Mouse (Mus musculus) kidney, postnatal 4 days (tissue): ENCODE results near the gene Lpar1.

Experiments
- DNase-seq, 2 experiments: peaks; one replicate each; pipeline ENCODE4 v3.0.0; 2021; ENCODE audit warnings: mixed read lengths in 2 of 2

The Lpar1 gene

DNA sequence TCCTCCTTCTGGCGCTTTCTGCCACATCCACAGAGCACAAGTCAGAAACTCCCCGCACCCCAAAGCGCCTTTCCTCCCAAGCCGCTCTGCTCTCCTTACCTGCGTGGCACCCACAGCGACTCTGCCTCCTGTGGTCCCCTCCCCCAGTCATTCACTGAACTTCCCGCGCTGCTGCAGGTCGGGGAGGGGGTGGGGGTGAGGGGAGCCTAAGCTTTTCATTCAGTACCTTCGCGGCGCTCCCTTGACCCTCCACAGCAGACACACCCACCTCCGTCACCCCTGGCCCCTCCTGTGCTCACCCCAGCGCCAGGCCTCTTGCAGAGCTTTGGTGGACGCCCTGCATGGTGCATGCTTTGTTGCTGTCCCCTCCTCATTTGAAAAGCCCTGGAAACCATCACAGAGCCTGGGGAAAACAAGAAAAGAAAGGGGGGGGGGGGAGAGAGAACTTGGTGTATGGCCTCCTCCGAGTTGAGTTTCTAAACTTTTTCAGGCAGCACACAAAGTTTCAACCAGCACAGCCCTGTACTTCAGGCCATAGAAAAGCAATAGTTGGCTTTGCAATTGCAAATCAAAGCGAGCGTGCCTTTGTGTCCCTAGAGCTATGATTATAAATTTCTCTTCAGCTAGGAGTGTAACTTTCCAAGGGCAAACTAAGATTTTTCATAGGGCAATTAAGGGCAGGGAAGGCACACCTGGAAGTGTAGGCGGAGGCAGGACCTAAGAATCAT is at the start of gene Lpar1:
TSS of gene Lpar1 (minus strand) at position 268 of the 728 bp plus-strand sequence.
- peak; percentile 51 to 66 for DNase-seq

DNA sequence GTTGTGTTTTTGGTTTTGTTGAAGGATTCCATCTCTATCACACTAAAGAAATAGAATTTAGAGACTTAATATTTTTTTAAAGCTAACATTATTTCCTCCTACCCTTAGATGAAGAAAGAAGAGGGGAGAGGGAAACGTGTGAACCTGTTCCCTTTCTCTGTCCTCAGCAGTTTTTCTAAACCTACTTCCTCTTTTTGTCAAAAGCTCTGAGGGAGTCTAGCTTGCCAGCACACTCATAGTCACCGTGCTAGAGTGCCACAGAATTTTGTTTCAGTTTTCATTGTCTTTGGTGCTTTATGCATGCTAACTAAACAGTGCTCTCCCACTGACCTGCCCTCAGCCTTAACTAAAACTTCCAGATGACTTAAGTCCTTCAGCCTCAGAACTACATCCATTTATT is 32.2 kb upstream of the Lpar1 start:
- DNase-seq: no peak

DNA sequence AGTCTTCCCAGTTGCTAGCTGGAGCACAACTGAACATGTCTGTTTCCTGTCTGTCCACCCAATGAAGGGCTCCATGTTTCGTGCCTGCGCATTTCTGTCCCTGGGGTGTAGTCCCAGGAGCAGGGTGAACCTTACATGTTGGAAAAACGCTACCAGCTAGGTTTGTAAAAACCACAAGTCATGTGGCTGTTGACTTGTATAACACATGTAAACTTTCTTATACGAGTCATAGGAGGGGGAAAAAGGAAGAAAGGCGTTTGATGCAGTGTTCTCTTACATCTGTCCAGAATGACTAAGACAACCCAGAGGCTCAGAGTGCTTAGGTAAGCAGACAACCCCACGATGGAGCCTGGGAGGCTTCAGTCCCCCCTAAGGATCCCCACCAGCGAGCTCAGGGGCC is 27.5 kb upstream of the Lpar1 start:
- DNase-seq: no peak

DNA sequence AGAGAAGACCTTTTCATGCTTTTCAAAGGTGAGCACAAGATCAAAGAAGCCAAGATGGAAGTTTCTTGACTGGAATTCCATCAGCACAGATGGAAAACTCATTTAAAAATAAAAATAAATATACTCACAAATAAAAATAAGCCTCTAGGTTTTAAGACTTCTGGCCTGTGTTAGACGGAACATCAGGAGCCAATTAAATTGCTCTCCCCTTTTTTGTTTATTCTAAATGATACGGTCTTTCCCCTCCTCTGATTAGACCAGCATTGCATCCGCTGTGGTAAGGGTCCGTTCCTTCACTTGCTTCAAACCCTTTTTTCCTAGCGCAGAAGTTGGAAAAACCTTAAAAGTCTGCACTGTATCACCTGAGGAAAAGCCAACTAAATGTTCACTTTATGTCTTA is 26.8 kb upstream of the Lpar1 start:
- no peak for DNase-seq

DNA sequence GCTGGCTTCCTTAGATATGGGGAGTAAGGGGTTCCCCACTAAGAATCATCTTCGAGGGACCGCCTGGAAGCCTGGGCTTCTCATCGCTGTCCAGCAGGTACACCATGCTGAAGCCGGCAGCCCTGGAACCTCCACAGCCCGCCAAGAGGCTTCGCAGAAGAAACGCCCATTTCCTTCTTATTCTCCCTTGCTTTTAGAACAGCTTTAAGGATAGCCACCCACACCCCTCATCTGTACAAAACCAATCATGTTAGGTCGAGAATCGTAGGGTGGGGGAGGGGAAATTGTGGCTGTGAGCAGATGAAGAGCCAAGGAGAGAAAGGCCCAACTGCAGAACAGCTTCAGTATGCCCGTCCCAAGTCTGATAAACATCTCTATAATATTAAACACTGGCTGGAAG is 26.4 kb upstream of the Lpar1 start:
- DNase-seq: no peak

DNA sequence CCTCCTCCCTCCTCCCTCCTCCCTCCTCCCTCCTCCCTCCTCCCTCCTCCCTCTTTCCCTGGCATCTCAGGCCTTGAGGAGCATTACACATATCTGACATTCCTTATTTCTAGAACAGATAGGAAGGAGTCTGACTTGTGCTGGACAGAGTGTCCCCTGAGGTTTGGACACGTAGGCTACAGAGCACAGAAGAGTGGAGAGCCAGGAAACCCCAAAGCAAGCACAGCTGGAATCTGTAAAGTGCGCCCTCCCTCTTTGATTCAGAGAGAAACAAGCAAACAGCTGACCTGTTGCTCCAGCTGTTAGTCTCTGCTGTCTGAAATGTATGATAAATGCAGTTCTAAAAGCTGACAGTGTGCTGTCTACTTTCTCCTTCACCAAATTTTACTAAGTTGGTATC is 24.8 kb upstream of the Lpar1 start:
- DNase-seq: peak; percentile 49 to 57

DNA sequence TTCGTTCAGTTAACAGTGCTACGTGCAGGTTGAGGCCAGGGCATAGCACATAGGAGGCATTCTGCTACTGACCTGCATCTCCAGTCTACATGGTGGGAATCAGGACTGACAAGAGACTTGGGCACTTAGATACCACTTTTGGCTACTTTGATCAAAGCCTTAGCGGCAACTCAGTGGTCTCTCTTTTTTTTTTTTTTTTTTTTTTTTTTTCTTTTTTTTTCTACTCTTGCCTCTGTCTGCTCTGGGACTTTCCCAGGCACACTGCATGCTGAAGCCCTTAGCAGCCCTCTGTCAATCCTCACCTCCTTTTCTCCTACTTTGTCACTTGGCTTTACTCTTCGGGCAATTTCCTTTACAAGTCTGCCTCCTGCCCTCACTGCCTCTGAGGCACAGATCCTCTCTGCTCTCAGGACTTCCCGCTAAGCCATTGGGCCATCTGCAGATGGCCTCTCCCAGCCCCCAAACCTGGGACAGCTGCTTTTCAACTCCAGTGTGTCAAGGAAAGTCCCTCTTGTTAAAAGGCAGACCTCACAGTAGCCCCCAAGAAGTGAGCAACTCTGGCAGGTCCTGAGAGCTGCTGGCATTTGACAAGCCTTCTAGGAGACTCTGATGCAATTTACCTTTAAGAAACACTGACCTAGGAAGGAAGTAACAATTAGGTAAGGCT is 23.8 kb upstream of the Lpar1 start:
- DNase-seq: no peak

DNA sequence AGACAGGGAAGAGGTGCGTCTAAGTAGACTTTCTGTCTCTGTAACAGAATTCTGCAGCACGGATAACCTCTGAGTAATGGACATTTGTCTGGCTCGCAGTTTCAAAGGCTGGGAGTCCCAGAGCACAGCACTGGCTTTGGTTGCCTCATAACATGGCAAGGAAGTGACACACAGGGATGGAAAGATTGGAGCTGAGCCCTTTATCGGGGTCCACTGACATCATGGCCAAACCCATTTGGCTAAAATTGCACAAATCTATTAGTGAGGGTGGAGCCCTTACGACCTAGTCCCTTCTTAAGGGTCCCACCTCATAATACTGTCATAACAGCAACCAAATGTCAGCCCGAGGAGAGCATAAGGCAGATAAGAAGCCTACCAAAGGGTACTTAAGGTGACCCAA is 22.1 kb upstream of the Lpar1 start:
- DNase-seq: no peak

DNA sequence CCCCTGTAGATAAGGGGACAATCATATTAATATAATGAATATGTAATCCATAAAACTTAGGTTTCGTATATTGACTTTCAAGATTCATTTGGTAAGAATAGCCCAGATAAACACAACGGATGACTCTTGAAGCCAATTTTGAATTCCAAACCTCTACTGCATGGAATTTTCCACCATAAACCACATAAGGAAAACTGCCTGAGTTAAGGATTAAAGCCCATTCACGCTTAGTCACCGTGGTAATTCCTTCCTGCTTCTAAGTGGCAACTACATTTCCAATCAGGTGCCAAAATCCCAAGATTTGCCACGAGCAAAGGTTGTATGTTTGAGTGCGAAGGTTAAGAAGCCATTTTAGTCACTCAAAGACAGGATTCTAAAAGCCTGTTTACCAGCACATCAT is 20.3 kb upstream of the Lpar1 start:
- no peak for DNase-seq

DNA sequence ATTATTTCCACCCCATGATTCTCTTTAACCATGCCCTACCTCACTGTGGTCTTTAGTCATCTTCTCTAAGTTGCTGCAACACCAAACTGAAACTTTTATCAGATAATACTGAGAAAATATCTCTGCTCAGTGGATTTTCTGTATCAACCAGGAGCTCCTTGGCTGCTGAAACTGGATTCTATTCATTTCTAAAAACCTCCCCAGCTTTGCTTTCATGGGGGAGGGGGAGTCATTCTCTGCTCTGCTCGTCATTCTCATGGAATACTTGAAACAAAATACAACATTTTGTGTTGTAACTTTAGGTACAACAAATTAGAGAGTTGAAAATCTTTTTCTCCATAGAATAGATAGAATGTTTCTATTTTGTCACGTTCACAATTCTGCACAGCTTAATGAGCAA is 18.7 kb upstream of the Lpar1 start:
- no peak for DNase-seq

DNA sequence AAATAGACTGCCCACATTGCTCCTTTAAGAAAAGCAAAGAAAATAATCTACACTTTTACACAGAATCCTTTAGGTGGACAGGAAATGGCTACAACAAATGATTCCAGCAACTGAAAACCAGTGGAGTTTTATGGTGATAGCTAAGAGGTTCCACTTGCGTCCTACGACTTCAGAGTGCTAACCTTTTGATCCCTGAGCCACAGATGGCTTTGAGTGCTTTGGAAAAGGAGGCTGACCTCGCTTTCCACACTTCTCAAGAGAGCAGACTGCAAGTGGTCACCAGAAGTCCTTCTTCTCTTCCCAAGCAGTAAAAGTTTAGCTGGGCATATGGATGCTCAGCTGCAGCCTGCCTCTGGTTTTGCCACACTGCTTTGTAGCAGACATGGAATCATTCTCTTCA is 18.0 kb upstream of the Lpar1 start:
- no peak for DNase-seq

DNA sequence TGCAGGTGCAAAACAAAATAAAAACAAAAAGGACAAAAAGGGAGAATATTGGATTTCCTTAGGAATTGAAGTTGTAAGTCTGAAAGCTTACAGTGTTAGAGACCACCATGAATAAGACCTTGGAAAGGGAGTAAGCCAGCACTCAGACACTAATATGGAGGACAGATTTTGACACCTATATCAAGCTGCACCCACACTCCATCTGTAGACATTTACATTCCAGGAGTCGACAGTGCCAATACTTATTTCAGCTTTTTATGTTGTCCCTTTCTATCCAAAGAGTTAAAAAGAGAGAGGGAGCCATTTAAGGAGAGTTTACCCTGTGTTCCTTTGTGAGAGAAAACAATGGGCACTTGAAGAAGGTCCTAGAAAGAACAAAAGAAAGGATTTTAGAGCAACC is 17.5 kb upstream of the Lpar1 start:
- DNase-seq: no peak

DNA sequence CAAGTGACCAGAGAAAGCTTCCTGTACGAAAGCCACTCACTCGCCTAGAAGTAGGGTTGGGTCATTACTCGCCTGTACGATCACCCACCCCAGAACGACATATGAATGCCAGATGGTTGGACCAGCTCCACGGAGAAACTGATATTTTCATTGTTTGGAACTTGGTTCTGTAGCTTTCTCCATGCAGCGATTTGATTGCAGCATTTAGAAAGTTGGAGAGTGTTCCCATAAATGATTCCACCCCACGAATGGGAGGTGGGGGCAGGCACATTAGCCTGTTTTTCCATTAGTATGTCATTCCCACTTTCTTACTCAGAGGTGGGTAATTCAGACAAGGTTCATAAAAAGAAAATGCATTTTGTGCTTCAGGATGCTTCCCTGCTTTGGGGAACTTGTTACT is 14.8 kb upstream of the Lpar1 start:
- no peak for DNase-seq

DNA sequence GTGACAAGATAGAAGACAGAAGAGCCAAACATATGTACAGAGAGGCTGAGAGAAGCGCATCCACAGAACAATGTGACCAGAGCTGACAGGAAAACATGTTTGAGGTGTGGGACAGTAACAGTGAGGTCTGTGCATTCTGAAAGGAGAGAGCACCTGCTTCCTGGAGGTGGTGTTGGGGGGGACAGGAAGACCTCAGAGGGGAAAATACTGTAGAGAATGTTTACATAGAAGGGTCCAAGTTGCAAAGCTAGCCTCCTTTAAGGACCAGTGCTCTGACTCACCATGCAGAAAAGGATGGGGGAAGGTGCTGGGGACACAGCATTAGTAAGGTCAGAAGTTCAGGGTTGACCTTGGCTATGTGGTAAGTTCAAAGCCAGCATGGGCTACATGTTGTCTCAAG is 9.1 kb upstream of the Lpar1 start:
- no peak for DNase-seq

DNA sequence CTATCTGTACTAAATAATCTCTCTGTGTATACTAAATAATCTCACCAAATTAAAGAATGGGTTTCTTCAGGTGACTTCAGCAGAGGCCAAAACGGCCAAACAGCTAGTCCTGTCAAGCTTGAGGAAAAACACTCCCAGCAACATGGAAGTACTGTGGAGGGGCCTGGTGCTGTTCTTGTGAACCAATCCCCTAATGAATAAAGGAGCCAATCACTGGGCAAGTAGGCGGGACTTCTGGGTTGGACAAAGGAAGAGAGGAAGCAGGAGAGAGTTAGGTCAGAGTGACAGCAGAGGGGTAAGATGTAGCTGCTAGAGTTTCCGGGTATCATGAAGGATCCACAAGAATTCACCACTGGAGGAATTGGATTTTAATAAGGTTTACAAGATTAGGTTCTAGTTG is 3.3 kb upstream of the Lpar1 start:
- DNase-seq: no peak

DNA sequence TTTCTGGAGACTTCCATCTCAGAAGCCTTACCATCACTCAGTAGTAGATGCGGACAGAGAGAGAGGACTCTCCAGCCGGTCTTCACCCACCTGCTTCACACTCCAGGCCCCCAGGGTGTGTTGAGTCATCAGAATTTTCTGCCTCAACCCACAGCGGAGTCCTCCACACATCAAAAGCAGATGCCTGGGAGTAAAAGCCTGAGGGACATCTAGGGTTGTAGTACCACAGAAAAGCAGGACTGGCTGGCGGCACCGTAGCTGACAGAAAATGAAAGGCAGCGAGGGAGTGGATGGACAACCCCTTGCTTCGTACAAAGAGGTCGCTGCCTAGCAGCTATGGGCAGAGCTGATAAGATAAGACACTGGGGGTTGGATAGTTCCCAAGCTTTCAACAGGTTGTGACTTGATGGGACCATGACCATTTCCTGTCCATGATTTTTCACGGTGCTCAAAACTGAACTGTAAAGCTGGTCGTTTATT is 701 bp upstream of the Lpar1 start:
- no peak for DNase-seq

DNA sequence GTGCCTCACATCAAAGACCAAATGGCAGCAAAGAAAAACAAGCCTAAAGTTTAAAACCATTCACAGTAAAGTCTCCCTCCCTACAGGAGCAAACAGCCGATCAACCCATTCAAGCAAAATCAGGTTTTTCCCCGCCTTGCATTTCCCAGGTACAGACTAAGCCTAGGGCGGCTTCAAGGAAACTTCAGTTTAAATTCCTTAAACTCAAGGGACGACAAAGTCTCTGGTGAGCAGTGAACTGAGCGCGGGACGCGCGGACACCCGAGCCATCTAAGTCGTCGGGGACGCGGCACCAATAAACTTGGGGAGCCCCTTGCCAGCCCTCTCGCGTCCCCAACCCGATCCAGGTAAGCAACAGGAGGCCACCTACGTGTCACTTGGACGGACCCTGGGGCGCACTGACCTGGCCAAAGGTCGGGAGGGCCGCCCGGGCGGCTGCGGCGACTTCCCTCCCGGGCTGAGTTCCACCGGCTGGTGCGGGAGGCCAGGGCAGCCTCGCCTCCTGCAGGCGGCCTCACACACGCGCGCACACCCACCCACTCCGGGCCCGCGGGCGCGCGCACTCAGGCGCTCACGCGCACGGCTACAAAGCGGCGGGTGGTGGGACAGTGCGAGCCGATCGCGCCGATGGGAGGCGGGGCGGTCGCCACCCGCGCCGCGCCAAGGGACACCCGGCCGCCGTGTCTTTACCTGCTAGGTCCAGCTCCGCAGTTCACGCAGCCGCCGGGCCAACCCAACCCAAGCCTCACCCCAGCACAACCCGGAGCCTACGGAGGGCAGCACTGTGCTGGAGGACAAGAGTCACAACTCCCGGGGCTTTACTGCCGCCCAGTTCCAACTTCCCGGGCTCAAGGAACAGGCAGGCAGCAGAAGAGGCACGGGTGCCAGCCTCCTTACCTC is 717 bp downstream of the Lpar1 start:
- DNase-seq: peak; percentile 86 to 92

DNA sequence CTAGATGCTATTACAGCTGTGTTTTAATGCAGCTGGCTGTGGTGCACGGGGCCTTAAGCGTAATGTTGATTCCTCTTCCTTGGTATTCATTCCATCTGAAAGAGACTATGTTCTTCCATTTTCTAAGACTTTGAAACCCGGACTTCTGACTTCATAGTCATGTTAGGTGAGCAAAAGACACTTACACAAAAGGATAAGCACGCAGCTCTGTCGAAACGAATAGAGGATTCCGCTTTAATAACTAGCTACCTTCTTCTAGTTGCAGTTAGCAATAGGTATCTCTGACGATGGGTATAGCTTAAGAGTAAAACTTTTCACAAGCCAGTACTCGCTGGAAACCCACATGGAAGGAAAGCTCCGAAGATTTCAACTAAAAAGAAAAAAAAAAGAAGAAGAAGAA is 1.5 kb downstream of the Lpar1 start:
- DNase-seq: no peak

DNA sequence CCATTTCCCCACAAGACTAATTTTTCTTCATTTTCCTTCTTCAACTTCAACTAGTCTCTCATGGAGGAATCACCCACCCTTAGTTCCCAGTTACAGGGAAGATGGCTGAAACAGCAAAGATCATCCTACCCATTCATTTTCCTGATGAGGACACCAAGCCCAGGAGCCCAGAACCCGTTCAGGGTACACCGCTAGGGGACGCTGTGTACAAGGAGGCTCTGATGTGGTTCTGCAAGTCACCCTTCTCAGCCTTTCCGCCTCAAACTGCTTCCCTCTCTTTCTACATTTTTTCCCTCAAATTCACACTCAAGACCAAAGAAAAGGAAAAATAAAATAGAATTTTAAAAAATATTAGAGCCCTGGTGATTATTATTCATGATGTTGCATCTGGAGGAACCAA is 1.9 kb downstream of the Lpar1 start:
- peak; percentile 89 to 90 for DNase-seq

DNA sequence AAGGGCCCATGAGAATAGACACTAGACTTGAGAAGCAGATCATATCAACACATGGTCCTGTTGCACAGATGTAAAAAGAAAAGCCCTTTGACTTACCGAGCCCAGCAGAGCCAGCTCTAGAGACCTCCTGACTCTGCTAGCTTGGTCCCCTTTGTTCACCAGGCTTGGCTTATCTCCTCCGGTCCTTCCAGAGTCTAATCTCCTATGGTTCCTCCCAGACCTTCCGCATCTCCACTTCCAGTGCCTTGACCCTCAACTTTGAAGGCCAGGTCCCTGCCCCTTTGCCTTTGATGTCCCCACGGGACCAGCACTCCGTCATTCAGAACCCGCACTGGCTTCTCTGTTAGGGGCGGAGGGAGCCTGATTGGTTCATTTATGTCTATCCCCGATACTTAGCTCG is 6.0 kb downstream of the Lpar1 start:
- DNase-seq: no peak

DNA sequence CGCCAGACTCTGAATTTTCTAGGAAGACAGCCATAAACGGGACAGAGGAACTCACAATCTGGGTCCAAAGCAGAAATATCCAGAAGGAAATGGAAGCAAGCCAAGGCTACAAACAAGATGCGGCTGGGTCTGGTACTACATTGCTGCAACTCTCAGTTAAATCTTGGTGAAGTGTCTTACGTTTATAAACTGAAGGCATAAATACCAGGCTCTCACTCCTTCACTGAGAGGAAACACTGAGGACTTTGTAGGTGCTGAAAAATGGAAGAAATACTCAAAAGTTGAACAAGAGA is 6.5 kb downstream of the Lpar1 start:
- peak; percentile 21 to 24 for DNase-seq

DNA sequence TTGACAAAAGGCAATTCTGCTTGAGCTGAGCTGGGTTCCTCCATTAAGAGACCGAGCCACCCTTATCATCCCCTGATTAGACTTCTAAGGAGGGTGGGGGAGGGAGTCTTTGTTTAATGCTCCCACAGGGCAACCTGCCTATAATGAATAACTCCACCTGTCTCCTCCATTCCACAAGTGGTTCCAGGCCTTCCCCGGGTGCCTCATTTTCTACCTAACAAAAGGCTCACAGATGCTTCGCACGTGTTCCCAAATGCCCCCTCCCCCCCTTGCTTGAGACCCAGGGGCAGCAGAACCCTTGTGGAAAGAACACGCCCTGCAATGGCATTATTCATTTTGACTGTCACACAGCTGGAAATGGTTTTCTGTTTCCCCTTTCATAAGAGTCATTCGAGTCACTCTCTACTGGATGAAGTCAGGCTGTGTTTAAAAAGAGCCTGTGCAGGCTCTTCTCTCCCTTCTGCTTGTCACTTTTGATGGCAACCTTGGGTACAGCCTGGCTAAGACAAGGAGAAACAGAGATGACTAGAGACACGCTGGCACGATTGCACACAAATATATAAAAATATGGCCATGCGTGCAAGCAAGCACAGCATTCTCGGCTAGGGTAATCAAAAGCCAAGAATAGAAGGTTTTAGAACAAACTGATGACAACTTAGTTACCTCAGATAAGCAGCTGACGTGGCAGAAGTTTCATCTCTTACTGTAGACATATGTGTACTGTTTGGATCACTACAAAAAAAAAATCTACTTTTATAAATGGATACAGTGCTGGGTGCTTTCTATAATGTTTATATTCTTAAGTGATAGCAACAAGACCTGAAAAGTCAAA is 7.0 kb downstream of the Lpar1 start:
- peak in 1 of 2 experiments; percentile 28 for DNase-seq

DNA sequence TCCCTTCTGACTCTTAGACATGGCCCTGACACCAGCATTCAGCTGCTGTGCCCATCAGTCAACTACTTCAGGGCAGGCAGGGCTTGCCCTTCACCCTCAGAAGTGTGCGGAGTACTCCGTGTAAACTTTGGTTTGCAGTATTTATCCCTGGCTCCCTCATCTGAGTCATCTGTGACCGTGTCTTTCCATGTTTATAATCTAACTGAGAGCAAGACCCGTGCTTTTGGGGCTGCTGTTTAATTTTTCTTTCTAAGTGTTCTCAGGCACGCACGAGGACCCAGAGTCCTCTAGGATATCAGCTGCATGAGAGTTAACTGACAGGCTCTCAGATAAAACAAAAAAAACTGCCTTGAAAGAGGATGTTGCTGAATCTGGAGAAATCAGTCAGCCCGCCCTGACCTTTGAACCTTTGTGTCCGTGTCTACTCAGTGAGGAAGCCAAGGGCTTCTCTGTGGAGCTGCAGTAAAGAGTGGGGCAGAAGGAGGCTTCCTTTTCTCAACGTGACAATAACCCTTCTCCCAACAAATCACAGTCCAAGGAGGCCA is 7.7 kb downstream of the Lpar1 start:
- DNase-seq: peak; percentile 42 to 63
